In genomic region chr4:53228444-53228843, GRCm38 (mm10) we compare ENCODE assay signal across 14 mouse cellular contexts.
DNase-seq lines count a peak whose midpoint lies in the region; ATAC-seq lines count a peak whose summit lies in the region.
"Had no signal": no experiment of that assay in that cellular context is flagged by ENCODE, and none has a peak within 500 bp of the region (broad histone marks: within the 10 kb centered on the region; RNA-seq: fewer than 3 reads in every experiment).

No protein-coding gene starts in this region.

- H3K9me3 ChIP-seq in kidney, embryonic 15.5 days (replicated peaks): no peaks in the 10 kb centered on the region
- H3K9me3 ChIP-seq in neural tube, embryonic 12.5 days: no peaks in the 10 kb centered on the region
- H3K9me3 ChIP-seq: forebrain, embryonic 10.5 days; heart, embryonic 15.5 days; hindbrain, embryonic 15.5 days; liver, embryonic 15.5 days had no signal

- H3K4me3 ChIP-seq in kidney, embryonic 15.5 days (replicated peaks): no peak overlapping the region
- H3K4me3 ChIP-seq in neural tube, embryonic 12.5 days: no peak overlapping the region
- H3K4me3 ChIP-seq: forebrain, embryonic 10.5 days; heart, embryonic 15.5 days; hindbrain, embryonic 15.5 days; liver, embryonic 15.5 days had no signal

- ATAC-seq in kidney, embryonic 15.5 days (replicated peaks; ENCODE audit: low FRiP score): peak; percentile 83
- 0 out of 2 replicates have a peak, but pooled peaks have one; percentile 48 for ATAC-seq in neural tube, embryonic 12.5 days (ENCODE audit: low FRiP score, low read depth)
- no peak for ATAC-seq in erythroid progenitor cell, adult 5-6 weeks (replicated peaks; ENCODE audit: low FRiP score, poor library complexity, severe bottlenecking)

- no peak overlapping the region for H3K9ac ChIP-seq in kidney, embryonic 15.5 days
- H3K9ac ChIP-seq in neural tube, embryonic 12.5 days: no peak overlapping the region
- H3K9ac ChIP-seq: heart, embryonic 15.5 days; hindbrain, embryonic 15.5 days; liver, embryonic 15.5 days had no signal

- DNase-seq in kidney, postnatal 14 days: no peak
- peak; percentile 27 for DNase-seq in Muller cell, postnatal 12 days (ENCODE audit: inconsistent ontology term)
- DNase-seq in embryo, embryonic 11 days: peak; percentile 36
- no peak for DNase-seq in spleen, adult 12 weeks (ENCODE audit: low spot score)
- DNase-seq: cerebellum, adult 18-20 months; kidney, adult 2 months; thymus, adult 18-20 months had no signal

- no peaks in the 10 kb centered on the region for H3K36me3 ChIP-seq in kidney, embryonic 15.5 days
- no peaks in the 10 kb centered on the region for H3K36me3 ChIP-seq in neural tube, embryonic 12.5 days
- H3K36me3 ChIP-seq: forebrain, embryonic 10.5 days; heart, embryonic 15.5 days; hindbrain, embryonic 15.5 days; liver, embryonic 15.5 days had no signal

- 31% methylated on average over 4 of the region's 4 CpGs for WGBS in kidney, embryonic 15.5 days
- WGBS in neural tube, embryonic 12.5 days: 29% methylated on average over 4 of the region's 4 CpGs

- H3K27me3 ChIP-seq in kidney, embryonic 15.5 days: no peaks in the 10 kb centered on the region
- no peaks in the 10 kb centered on the region for H3K27me3 ChIP-seq in neural tube, embryonic 12.5 days (replicated peaks)
- H3K27me3 ChIP-seq: heart, embryonic 15.5 days; hindbrain, embryonic 15.5 days; liver, embryonic 15.5 days had no signal

- peaks cover 5% of the 10 kb centered on the region; the same call in 1 of the 2 replicates for H3K4me1 ChIP-seq in kidney, embryonic 15.5 days
- 0 out of 2 replicates have a peak, but pooled peaks cover 11% of the 10 kb centered on the region for H3K4me1 ChIP-seq in neural tube, embryonic 12.5 days
- H3K4me1 ChIP-seq: liver, embryonic 15.5 days had no signal

- no peak overlapping the region for H3K27ac ChIP-seq in kidney, embryonic 15.5 days
- H3K27ac ChIP-seq in neural tube, embryonic 12.5 days: no peak overlapping the region
- H3K27ac ChIP-seq: forebrain, embryonic 10.5 days; heart, embryonic 15.5 days; hindbrain, embryonic 15.5 days; liver, embryonic 15.5 days had no signal

- H3K4me2 ChIP-seq in kidney, embryonic 15.5 days: no peak overlapping the region
- no peak overlapping the region for H3K4me2 ChIP-seq in neural tube, embryonic 12.5 days (replicated peaks)
- H3K4me2 ChIP-seq: heart, embryonic 15.5 days; hindbrain, embryonic 15.5 days; liver, embryonic 15.5 days had no signal

Comparison
In these comparisons a context has a peak if more than half of its experiments do, and no peak if none do; other contexts are left out.
1. DNase-seq: peak in Muller cell, postnatal 12 days (single experiment) and embryo, embryonic 11 days (single experiment); none in kidney, postnatal 14 days (single experiment) and spleen, adult 12 weeks (single experiment).